Mouse (Mus musculus) liver, postnatal 0 days (tissue): ENCODE results near the gene Sema5b.

Experiments used
- CTCF ChIP-seq: sonication (generic); IDR thresholded peaks from 2 replicates; pipeline ENCODE4 v1.5.1; 2016; ENCODE audit warnings: antibody characterized with exemption, low read depth
- EP300 ChIP-seq: IDR thresholded peaks from 2 replicates; pipeline ENCODE4 v1.6.1; 2016; ENCODE audit warnings: antibody characterized with exemption, low read depth, mild to moderate bottlenecking

GRCm38 (mm10) chr16:35613851-35614804 lies 73.2 kb downstream of the Sema5b start:
- TF ChIP-seq CTCF (no peak), EP300 (no peak)
